Mouse (Mus musculus) liver, embryonic 14.5 days (tissue): ENCODE measurements around the gene Zfp583. TPM values are rescaled to one million over a fixed set of nuclear protein-coding genes. Genes with fewer than 3 reads are reported as not detected.
A peak's percentile ranks its signal among the peaks of the same experiment; 100 is the strongest.
"Not testable (repeated sequence)": the region's sequence is repeated elsewhere in the genome, so short reads cannot be mapped to it uniquely, and the experiment has no call there.

Experiments used
- ATAC-seq: fragments of 200-750 bp; cut with Nextera tagmentation; 2 replicates; pipeline ENCODE4 v1.8.0; 2017; ENCODE audit warnings: moderate number of reproducible peaks, mild to moderate bottlenecking, moderate library complexity; ENCODE audit not compliant: insufficient read depth
- DNase-seq, 3 experiments: peaks; one replicate each; pipeline ENCODE4 v3.0.0-alpha.2; 2012 to 2013; ENCODE audit warnings: low read depth in 3 of 3, low spot score in 3 of 3
- H3K27ac ChIP-seq: fragments of 300-500 bp; sonication (generic); 2 replicates; pipeline ENCODE4 v1.5.1; 2014; ENCODE audit warnings: moderate library complexity, mild to moderate bottlenecking, control low read depth, inconsistent platforms
- H3K27me3 ChIP-seq: fragments of 300-500 bp; sonication (generic); 2 replicates; pipeline ENCODE4 v1.6.1; 2014; ENCODE audit warnings: mild to moderate bottlenecking, low read length, moderate library complexity; ENCODE audit not compliant: control insufficient read depth, insufficient read depth
- H3K36me3 ChIP-seq: fragments of 300-500 bp; sonication (generic); replicated peaks from 2 replicates; pipeline ENCODE4 v1.6.1; 2014; ENCODE audit warnings: low read depth; ENCODE audit not compliant: control insufficient read depth, insufficient read depth
- H3K4me1 ChIP-seq, 2 experiments: fragments of 200-500 bp in 1 of 2; fragments of 300-500 bp in 1 of 2; sonication (generic) in 1 of 2; replicated peaks; 2 replicates each; pipeline ENCODE4 v1.6.1; 2012 to 2014; ENCODE audit warnings: antibody characterized with exemption in 1 of 2, inconsistent platforms in 1 of 2, low read length in 1 of 2; ENCODE audit not compliant: control insufficient read depth in 2 of 2, insufficient read depth in 2 of 2
- H3K4me2 ChIP-seq: fragments of 300-500 bp; sonication (generic); 2 replicates; pipeline ENCODE4 v1.6.1; 2014; ENCODE audit warnings: low read depth, mild to moderate bottlenecking, control low read depth, moderate library complexity
- H3K4me3 ChIP-seq, 2 experiments: fragments of 200-500 bp in 1 of 2; fragments of 300-500 bp in 1 of 2; sonication (generic) in 1 of 2; 2 replicates each; pipeline ENCODE4 v1.5.1; 2012 to 2014; ENCODE audit warnings: low read depth in 2 of 2, low read length in 2 of 2, mild to moderate bottlenecking in 2 of 2, control low read depth in 1 of 2, inconsistent platforms in 1 of 2, moderate library complexity in 1 of 2; ENCODE audit not compliant: insufficient read depth in 1 of 2
- H3K9ac ChIP-seq: fragments of 300-500 bp; sonication (generic); replicated peaks from 2 replicates; pipeline ENCODE4 v1.6.1; 2014; ENCODE audit warnings: mild to moderate bottlenecking, control low read depth, moderate library complexity
- H3K9me3 ChIP-seq: fragments of 300-500 bp; sonication (generic); 2 replicates; pipeline ENCODE4 v1.6.1; 2016; ENCODE audit warnings: low read length, mixed read lengths; ENCODE audit not compliant: control insufficient read depth
- CTCF ChIP-seq: IDR thresholded peaks from 2 replicates; pipeline ENCODE4 v1.5.1; 2016; ENCODE audit warnings: antibody characterized with exemption, low read depth, control low read depth
- EP300 ChIP-seq: IDR thresholded peaks from 2 replicates; pipeline ENCODE4 v1.6.1; 2016; ENCODE audit warnings: antibody characterized with exemption, low read depth
- WGBS: fragments of 180-500 bp; shearing (Covaris S2); extraction: QIAGEN DNeasy Blood & Tissue Kit; methylation state at CpG from one replicate; pipeline ENCODE4 v1.1.7; 2014; ENCODE audit not compliant: insufficient replicate concordance; 5-methylcytosine and 5-hydroxymethylcytosine counted together
- polyA plus RNA-seq, 2 experiments: library from polyadenylated mRNA; depleted of rRNA in 1 of 2; stranded (reverse) in 1 of 2; unstranded in 1 of 2; fragments of >200 nt; fragmentation: Nextera tagmentation in 1 of 2; extraction: Ambion mirVana in 1 of 2; gene quantifications; 2 replicates each; pipeline versions ENCODE4 v1.2.1 to v1.2.3; 2012 to 2014

Zfp583 gene
- polyA plus RNA-seq (2012; rRNA removed) = 0.73 and 0.79 TPM in 2 replicates
- 0.54 and 0.88 TPM in 2 replicates for polyA plus RNA-seq (2014; fragmentation: Nextera tagmentation; extraction: Ambion mirVana)

GRCm38 (mm10) chr7:6331233-6331956, at the start of gene Zfp583:
TSS of gene Zfp583 (minus strand) at chr7:6331285.
- H3K27ac ChIP-seq = no peak within 1 kb of the TSS

GRCm38 (mm10) chr7:6378441-6378840, 47.4 kb upstream of the Zfp583 start:
- 71% methylated on average over 8 of the region's 8 CpGs for WGBS
- no peak overlapping the region for H3K27ac ChIP-seq
- TF ChIP-seq CTCF (no peak), EP300 (no peak)
- H3K9me3 ChIP-seq = no peaks in the 10 kb centered on the region
- no peak overlapping the region for H3K4me3 ChIP-seq
- no peak for ATAC-seq
- no peaks in the 10 kb centered on the region for H3K36me3 ChIP-seq
- no peak overlapping the region for H3K9ac ChIP-seq
- DNase-seq = no peak
- H3K27me3 ChIP-seq = no peaks in the 10 kb centered on the region
- peaks cover 7 to 8% of the 10 kb centered on the region in 2 experiments for H3K4me1 ChIP-seq
- H3K4me2 ChIP-seq = no peak overlapping the region

More at GRCm38 (mm10) chr7:6331233-6331956, at the start of gene Zfp583:
- Histone ChIP-seq H3K27me3 (no peaks in the 10 kb centered on the region), H3K4me1 (peaks cover 0 to 10% of the 10 kb centered on the region in 2 experiments; a peak in 3 of 4 replicates), H3K9ac (peak within 1 kb of the TSS; percentile 79), H3K4me3 (peak within 1 kb of the TSS; percentile 68 to 88), H3K4me2 (peak within 1 kb of the TSS; percentile 82), H3K9me3 (no peaks in the 10 kb centered on the region), H3K36me3 (no peaks in the 10 kb centered on the region)
- no peak for TF ChIP-seq EP300
- no peak for TF ChIP-seq CTCF
- 4% methylated on average over 31 of the region's 31 CpGs for WGBS
- ATAC-seq (peak; percentile 95), DNase-seq (peak; percentile 60 to 69 (median 61))

- TF ChIP-seq CTCF = no peak
- TF ChIP-seq EP300 = no peak
- DNase-seq (no peak), ATAC-seq (no peak)
- H3K9ac ChIP-seq = no peak overlapping the region
- no peaks in the 10 kb centered on the region for H3K27me3 ChIP-seq
- no peaks in the 10 kb centered on the region for H3K9me3 ChIP-seq
- H3K4me1 ChIP-seq = 0 out of 4 replicates have a peak, but pooled peaks cover 0 to 4% of the 10 kb centered on the region in 2 experiments
- no peak overlapping the region for H3K4me2 ChIP-seq
- no peaks in the 10 kb centered on the region for H3K36me3 ChIP-seq
- no peak overlapping the region for H3K4me3 ChIP-seq
- 61% methylated on average over 3 of the region's 3 CpGs for WGBS
- no peak overlapping the region for H3K27ac ChIP-seq
Observed at GRCm38 (mm10) chr7:6372993-6373392, 41.9 kb upstream of the Zfp583 start.

GRCm38 (mm10) chr7:6369460-6369859, 38.4 kb upstream of the Zfp583 start:
- H3K4me1 ChIP-seq = peaks cover 19 to 20% of the 10 kb centered on the region in 2 experiments
- WGBS = 63% methylated on average over 3 of the region's 3 CpGs
- no peak for TF ChIP-seq EP300
- no peak for TF ChIP-seq CTCF
- no peak overlapping the region for H3K4me3 ChIP-seq
- no peak overlapping the region for H3K9ac ChIP-seq
- H3K36me3 ChIP-seq = no peaks in the 10 kb centered on the region
- ATAC-seq (peak; percentile 38), DNase-seq (no peak)
- no peaks in the 10 kb centered on the region for H3K27me3 ChIP-seq
- no peak overlapping the region for H3K27ac ChIP-seq
- H3K4me2 ChIP-seq = no peak overlapping the region
- no peaks in the 10 kb centered on the region for H3K9me3 ChIP-seq

GRCm38 (mm10) chr7:6368146-6368545, 37.1 kb upstream of the Zfp583 start:
- not testable (repeated sequence) for H3K27me3 ChIP-seq, ATAC-seq, DNase-seq, H3K4me2 ChIP-seq, H3K27ac ChIP-seq, H3K9ac ChIP-seq, H3K4me3 ChIP-seq, H3K9me3 ChIP-seq, H3K36me3 ChIP-seq
- WGBS = 78% methylated on average over 5 of the region's 5 CpGs
- H3K4me1 ChIP-seq = peaks cover 26 to 27% of the 10 kb centered on the region in 2 experiments
